Mouse (Mus musculus) kidney, embryonic 16.5 days (tissue): ENCODE results near the gene Lurap1l. TPM values are rescaled to one million over a fixed set of nuclear protein-coding genes. Genes with fewer than 3 reads are reported as not detected.

Source experiments
- ATAC-seq: fragments of 200-750 bp; cut with Nextera tagmentation; 2 replicates; pipeline ENCODE4 v1.8.0; 2017; ENCODE audit warnings: moderate TSS enrichment; ENCODE audit not compliant: low FRiP score, low TSS enrichment
- H3K27ac ChIP-seq: fragments of 300-500 bp; sonication (generic); 2 replicates; pipeline ENCODE4 v1.5.1; 2014; ENCODE audit warnings: low read length
- H3K27me3 ChIP-seq: fragments of 300-500 bp; sonication (generic); 2 replicates; pipeline ENCODE4 v1.6.1; 2014; ENCODE audit warnings: low read length, control low read depth, mixed read lengths; ENCODE audit not compliant: insufficient read depth
- H3K36me3 ChIP-seq: fragments of 300-500 bp; sonication (generic); 2 replicates; pipeline ENCODE4 v1.6.1; 2014; ENCODE audit warnings: low read length, control low read depth, mixed read lengths; ENCODE audit not compliant: insufficient read depth
- H3K4me1 ChIP-seq: fragments of 300-500 bp; sonication (generic); 2 replicates; pipeline ENCODE4 v1.6.1; 2014; ENCODE audit warnings: low read length, control low read depth, mixed read lengths; ENCODE audit not compliant: insufficient read depth
- H3K4me2 ChIP-seq: fragments of 300-500 bp; sonication (generic); replicated peaks from 2 replicates; pipeline ENCODE4 v1.6.1; 2014; ENCODE audit warnings: low read depth, low read length
- H3K4me3 ChIP-seq: fragments of 300-500 bp; sonication (generic); 2 replicates; pipeline ENCODE4 v1.5.1; 2014; ENCODE audit warnings: mild to moderate bottlenecking, low read length
- H3K9ac ChIP-seq: fragments of 300-500 bp; sonication (generic); replicated peaks from 2 replicates; pipeline ENCODE4 v1.6.1; 2014; ENCODE audit warnings: low read length
- H3K9me3 ChIP-seq: fragments of 300-500 bp; sonication (generic); 2 replicates; pipeline ENCODE4 v1.6.1; 2016; ENCODE audit warnings: low read length, control low read depth
- WGBS: fragments of 180-500 bp; shearing (Covaris S2); extraction: QIAGEN DNeasy Blood & Tissue Kit; methylation state at CpG from one replicate; pipeline ENCODE4 v1.1.7; 2014; 5-methylcytosine and 5-hydroxymethylcytosine counted together
- polyA plus RNA-seq: library from polyadenylated mRNA; unstranded; fragments of >200 nt; fragmentation: Nextera tagmentation; extraction: Ambion mirVana; gene quantifications from 2 replicates; pipeline ENCODE4 v1.2.1, GENCODE M21; 2015

Lurap1l gene
- polyA plus RNA-seq: 13.1 and 15.5 TPM in 2 replicates

DNA sequence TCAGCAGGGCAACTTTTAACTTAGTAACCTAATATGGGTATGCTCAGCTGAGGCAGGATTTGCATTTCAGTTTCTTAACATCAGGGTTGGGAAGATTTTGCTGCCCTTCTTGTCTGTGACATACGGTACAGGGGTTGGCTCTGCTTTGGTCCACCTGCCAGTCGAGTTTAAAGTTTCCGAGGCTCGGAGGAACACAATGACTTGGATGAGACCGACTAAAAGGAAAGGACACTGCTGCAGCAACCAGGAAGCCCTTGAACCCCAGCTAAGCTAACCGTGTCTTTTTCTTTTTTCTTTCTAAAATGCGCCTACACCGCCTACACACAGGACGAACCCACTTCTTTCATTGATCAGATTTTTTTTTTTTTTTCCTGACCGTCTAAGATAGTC lies at the start of gene Lurap1l:
Gene Lurap1l (plus strand): TSS at position 166 of the 390 bp plus-strand sequence.
- Histone ChIP-seq H3K4me2 (peak within 1 kb of the TSS; percentile 72), H3K4me3 (peak within 1 kb of the TSS; percentile 84), H3K9ac (peak within 1 kb of the TSS; percentile 90), H3K9me3 (no peaks in the 10 kb centered on the region), H3K27me3 (no peaks in the 10 kb centered on the region), H3K27ac (peak within 1 kb of the TSS; percentile 95), H3K4me1 (peaks cover 11% of the 10 kb centered on the region; the same call in 1 of the 2 replicates), H3K36me3 (no peaks in the 10 kb centered on the region)
- ATAC-seq: peak; percentile 64
- whole genome bisulfite sequencing: 0% methylated on average over 10 of the region's 10 CpGs

DNA sequence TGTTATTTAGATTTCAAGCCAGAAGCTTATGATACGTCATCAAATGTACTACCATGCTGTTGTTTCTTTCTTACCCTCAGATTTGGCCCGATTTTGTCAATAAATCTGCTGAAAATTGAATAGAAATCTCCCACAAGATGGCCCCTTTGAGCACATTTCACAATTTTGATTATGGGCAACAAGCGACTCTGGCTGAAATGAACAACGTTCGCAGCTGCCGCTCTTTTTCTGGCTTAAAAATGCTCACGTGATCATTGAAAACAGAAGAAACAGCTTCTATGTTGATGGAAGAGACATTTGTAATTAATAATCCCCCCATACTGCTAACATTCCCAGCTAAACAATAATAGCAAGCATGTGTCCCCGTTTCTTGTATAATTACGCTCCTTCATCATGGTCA lies 47.5 kb upstream of the Lurap1l start:
- no peak overlapping the region for H3K4me2 ChIP-seq
- peaks cover 6% of the 10 kb centered on the region for H3K4me1 ChIP-seq
- no peaks in the 10 kb centered on the region for H3K27me3 ChIP-seq
- no peak overlapping the region for H3K9ac ChIP-seq
- no peak overlapping the region for H3K27ac ChIP-seq
- no peak overlapping the region for H3K4me3 ChIP-seq
- WGBS: 86% methylated on average over 9 of the region's 9 CpGs
- no peaks in the 10 kb centered on the region for H3K9me3 ChIP-seq
- no peak for ATAC-seq
- H3K36me3 ChIP-seq: no peaks in the 10 kb centered on the region

DNA sequence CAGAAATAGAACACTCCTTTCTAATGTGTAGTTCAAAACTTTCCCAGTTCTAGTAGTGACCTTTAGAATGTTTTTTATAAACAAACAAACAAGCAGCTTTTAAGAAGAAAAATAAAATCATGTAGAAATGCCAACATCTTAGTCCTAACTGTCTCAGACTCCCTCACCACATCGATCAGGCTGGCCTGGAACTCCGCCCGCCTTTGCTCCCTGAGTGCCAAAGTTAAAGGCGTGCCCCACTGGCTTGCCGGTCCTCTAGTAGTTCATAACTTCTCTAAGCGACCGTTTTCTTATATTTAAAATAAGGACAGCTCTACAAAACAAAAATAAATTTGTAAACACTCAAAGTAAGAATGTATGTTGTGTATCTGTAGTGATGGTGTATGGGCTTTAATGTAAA lies 46.5 kb upstream of the Lurap1l start:
- H3K27me3 ChIP-seq: no peaks in the 10 kb centered on the region
- no peak for ATAC-seq
- H3K4me1 ChIP-seq: peaks cover 6% of the 10 kb centered on the region
- H3K36me3 ChIP-seq: no peaks in the 10 kb centered on the region
- no peak overlapping the region for H3K4me3 ChIP-seq
- H3K4me2 ChIP-seq: no peak overlapping the region
- no peaks in the 10 kb centered on the region for H3K9me3 ChIP-seq
- no peak overlapping the region for H3K27ac ChIP-seq
- 71% methylated on average over 7 of the region's 7 CpGs for WGBS
- H3K9ac ChIP-seq: no peak overlapping the region

DNA sequence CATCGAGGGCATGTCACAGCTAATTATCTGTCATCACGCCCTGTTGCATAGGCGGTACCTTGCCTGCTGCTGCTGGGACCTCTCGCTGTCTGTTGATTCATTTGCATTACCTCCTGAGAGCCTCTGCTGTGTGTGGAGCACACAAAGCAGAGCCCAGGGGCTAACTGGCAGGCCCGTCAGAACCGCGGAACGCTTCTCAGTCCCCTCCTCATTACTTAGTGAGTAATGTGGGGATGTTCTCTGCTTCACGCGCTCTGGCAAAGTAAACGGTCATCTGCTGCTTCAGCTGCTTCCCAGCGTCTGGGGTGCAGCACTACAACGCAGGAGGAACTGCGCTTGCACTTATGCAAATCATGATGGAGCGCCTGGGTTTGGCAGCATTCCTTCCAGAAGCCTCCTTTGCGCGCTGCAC lies 45.9 kb upstream of the Lurap1l start:
- no peaks in the 10 kb centered on the region for H3K36me3 ChIP-seq
- H3K27ac ChIP-seq: no peak overlapping the region
- peaks cover 6% of the 10 kb centered on the region for H3K4me1 ChIP-seq
- no peaks in the 10 kb centered on the region for H3K9me3 ChIP-seq
- peak; percentile 75 for ATAC-seq
- H3K9ac ChIP-seq: peak overlapping the region; percentile 59
- peak overlapping the region; percentile 47 for H3K4me3 ChIP-seq
- H3K4me2 ChIP-seq: peak overlapping the region; percentile 74
- WGBS: 4% methylated on average over 17 of the region's 17 CpGs
- no peaks in the 10 kb centered on the region for H3K27me3 ChIP-seq

DNA sequence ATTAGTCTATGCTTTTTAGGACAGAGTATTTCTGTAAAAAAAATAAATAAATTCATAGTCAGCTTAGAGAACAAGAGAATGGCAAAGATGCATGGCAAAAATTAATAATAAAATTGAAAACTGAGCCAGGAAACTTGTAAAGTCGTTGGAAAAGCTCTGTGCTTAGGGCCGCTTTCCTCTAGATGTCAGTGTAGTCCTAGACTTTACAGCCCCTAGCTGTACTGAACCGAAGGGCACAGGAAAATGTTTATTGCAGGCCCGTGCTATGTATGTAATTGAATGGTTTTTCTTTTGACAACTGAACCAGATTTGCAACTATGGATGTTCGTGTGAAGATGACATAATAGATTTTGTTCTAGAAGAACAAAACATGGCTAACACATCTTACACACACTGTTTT lies 44.4 kb upstream of the Lurap1l start:
- Histone ChIP-seq H3K4me1 (peaks cover 6% of the 10 kb centered on the region), H3K9ac (no peak overlapping the region), H3K9me3 (no peaks in the 10 kb centered on the region), H3K36me3 (no peaks in the 10 kb centered on the region), H3K27ac (no peak overlapping the region), H3K4me2 (no peak overlapping the region), H3K27me3 (no peaks in the 10 kb centered on the region), H3K4me3 (no peak overlapping the region)
- WGBS: 17% methylated on average over 5 of the region's 5 CpGs
- peak; percentile 73; the same call in 1 of the 2 replicates for ATAC-seq

GRCm38 (mm10) chr4:80869598-80869997 lies 40.8 kb upstream of the Lurap1l start:
- Histone ChIP-seq H3K27ac (no peak overlapping the region), H3K9ac (no peak overlapping the region), H3K4me2 (no peak overlapping the region), H3K36me3 (no peaks in the 10 kb centered on the region), H3K4me1 (peaks cover 19% of the 10 kb centered on the region), H3K9me3 (no peaks in the 10 kb centered on the region), H3K27me3 (no peaks in the 10 kb centered on the region), H3K4me3 (no peak overlapping the region)
- WGBS: 39% methylated on average over 2 of the region's 2 CpGs
- no peak for ATAC-seq

DNA sequence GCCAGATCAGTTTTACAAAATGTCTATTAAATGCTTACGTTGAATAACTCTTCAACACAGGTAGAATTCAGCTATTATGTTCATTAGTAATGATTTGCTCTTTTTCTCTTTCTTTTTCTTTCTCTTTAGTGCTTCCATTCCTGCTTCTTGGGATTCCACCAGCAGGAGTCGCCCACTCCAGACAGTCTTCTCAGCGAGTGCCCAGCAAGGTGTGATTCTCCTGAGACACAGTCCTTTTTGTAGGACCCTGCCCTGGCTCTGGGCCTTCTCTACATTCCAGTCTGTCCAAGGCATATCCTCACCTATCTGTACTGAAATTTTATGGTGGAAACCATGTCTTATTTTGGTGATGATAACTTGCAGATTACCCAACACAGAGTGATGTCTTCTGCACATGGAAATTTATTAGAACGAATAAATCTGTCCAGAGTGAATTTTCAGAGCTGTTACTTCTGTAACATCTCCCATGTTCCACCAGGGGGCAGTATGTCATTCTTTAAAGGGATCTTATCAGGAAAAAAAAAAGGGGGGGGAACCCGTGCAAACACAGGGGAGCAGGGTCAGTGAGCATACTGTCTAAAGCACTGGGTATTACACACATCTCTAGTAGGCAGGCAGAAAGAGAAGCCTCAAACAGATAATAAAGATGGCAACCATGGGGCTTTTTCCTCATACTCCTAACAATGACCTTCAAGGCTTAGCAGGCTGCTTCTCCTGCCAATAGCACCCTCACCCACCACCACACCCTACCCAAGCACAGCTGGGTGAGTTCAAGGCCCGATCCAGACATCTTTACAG lies 37.4 kb upstream of the Lurap1l start:
- peaks cover 16% of the 10 kb centered on the region; the same call in 1 of the 2 replicates for H3K4me1 ChIP-seq
- WGBS: 24% methylated on average over 6 of the region's 6 CpGs

GRCm38 (mm10) chr4:80874121-80874859 lies 36.2 kb upstream of the Lurap1l start:
- Histone ChIP-seq H3K4me1 (peaks cover 16% of the 10 kb centered on the region; the same call in 1 of the 2 replicates), H3K9me3 (no peaks in the 10 kb centered on the region), H3K27ac (peak overlapping the region; percentile 17; the same call in 1 of the 2 replicates), H3K4me3 (no peak overlapping the region), H3K36me3 (no peaks in the 10 kb centered on the region), H3K9ac (no peak overlapping the region), H3K27me3 (no peaks in the 10 kb centered on the region), H3K4me2 (no peak overlapping the region)
- peak; percentile 88 for ATAC-seq
- 25% methylated on average over 5 of the region's 5 CpGs for WGBS

More for the DNA sequence above, 37.4 kb upstream of the Lurap1l start:
- Histone ChIP-seq H3K9me3 (no peaks in the 10 kb centered on the region), H3K27ac (peak overlapping the region; percentile 17; the same call in 1 of the 2 replicates), H3K9ac (no peak overlapping the region), H3K27me3 (no peaks in the 10 kb centered on the region), H3K4me2 (no peak overlapping the region), H3K36me3 (no peaks in the 10 kb centered on the region), H3K4me3 (no peak overlapping the region)
- peak; percentile 56 for ATAC-seq

DNA sequence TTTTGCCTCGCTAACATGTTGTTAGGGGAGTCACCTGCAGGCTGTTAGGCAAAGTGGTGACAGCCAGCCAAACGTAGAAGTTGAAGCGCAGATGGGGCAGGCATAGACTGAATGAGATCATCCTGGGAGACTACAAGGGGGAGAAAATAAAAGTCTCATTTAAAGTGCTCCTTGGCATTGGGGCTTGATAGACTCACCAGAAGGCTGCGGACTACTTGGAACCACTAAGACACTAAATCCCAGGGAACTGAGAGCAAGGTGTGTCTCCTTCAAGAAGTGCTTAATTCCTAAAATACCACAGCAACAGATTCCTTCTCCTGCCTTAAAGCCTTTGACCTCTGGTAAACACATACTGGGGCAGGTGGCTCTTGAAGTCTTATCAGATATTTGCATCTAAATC lies 35.4 kb upstream of the Lurap1l start:
- peaks cover 16% of the 10 kb centered on the region; the same call in 1 of the 2 replicates for H3K4me1 ChIP-seq
- no peak overlapping the region for H3K4me3 ChIP-seq
- no peaks in the 10 kb centered on the region for H3K9me3 ChIP-seq
- H3K9ac ChIP-seq: no peak overlapping the region
- ATAC-seq: no peak
- WGBS: 62% methylated on average over 4 of the region's 4 CpGs
- H3K27me3 ChIP-seq: no peaks in the 10 kb centered on the region
- H3K36me3 ChIP-seq: no peaks in the 10 kb centered on the region
- H3K4me2 ChIP-seq: no peak overlapping the region
- H3K27ac ChIP-seq: no peak overlapping the region; the same call in 1 of the 2 replicates
